Mouse (Mus musculus): Measurements from ENCODE around the gene Olfr1097. TPM values are rescaled to one million over a fixed set of nuclear protein-coding genes. Genes with fewer than 3 reads are reported as not detected.

Gene Olfr1097
- total RNA-seq (2023) = not detected

GRCm38 (mm10) chr2:86892116-86892515, at the start of gene Olfr1097:
Gene Olfr1097, minus strand, starts transcription at chr2:86892216.

GRCm38 (mm10) chr2:86924445-86924844, 32.4 kb upstream of the Olfr1097 start, which contains the start of gene Olfr1098:
Gene Olfr1098, minus strand, starts transcription at chr2:86924545.

GRCm38 (mm10) chr2:86874702-86875101, 17.3 kb downstream of the Olfr1097 start, which contains the start of gene Gm13723:
Gene Gm13723, minus strand, starts transcription at chr2:86874802.

GRCm38 (mm10) chr2:86851596-86851995, 40.4 kb downstream of the Olfr1097 start, which contains the start of gene Olfr1095:
Gene Olfr1095, minus strand, starts transcription at chr2:86851696.

Other genes with a start within 250 kb of the Olfr1097 start
- not detected for gene Olfr1085, start 230.2 kb downstream of the Olfr1097 start, total RNA-seq (2023)
- not detected for gene Olfr1086, start 212.1 kb downstream of the Olfr1097 start, total RNA-seq (2023)
- gene Olfr1087, start 193.8 kb downstream of the Olfr1097 start, total RNA-seq (2023) = not detected
- gene Olfr1089, start 158.5 kb downstream of the Olfr1097 start, total RNA-seq (2023) = not detected
- gene Olfr1090, start 133.2 kb downstream of the Olfr1097 start, total RNA-seq (2023) = not detected
- gene Olfr1093, start 109.7 kb downstream of the Olfr1097 start, total RNA-seq (2023) = not detected
- not detected for gene Olfr141, start 82.2 kb downstream of the Olfr1097 start, total RNA-seq (2023)
- not detected for gene Olfr1094, start 67.6 kb downstream of the Olfr1097 start, total RNA-seq (2023)
- not detected for gene Olfr1095, start 40.5 kb downstream of the Olfr1097 start, total RNA-seq (2023)
- gene Gm13723, start 17.4 kb downstream of the Olfr1097 start, total RNA-seq (2023) = not detected
- not detected for gene Olfr1098, start 32.3 kb upstream of the Olfr1097 start, total RNA-seq (2023)
- gene Olfr1099, start 68.5 kb upstream of the Olfr1097 start, total RNA-seq (2023) = not detected
- not detected for gene Olfr1100, start 87.7 kb upstream of the Olfr1097 start, total RNA-seq (2023)
- not detected for gene Olfr1101, start 99.0 kb upstream of the Olfr1097 start, total RNA-seq (2023)
- gene Olfr1102, start 106.2 kb upstream of the Olfr1097 start, total RNA-seq (2023) = not detected
- gene Olfr1104, start 134.9 kb upstream of the Olfr1097 start, total RNA-seq (2023) = not detected
- not detected for gene Olfr1105, start 144.3 kb upstream of the Olfr1097 start, total RNA-seq (2023)
- gene Olfr1106, start 160.1 kb upstream of the Olfr1097 start, total RNA-seq (2023) = not detected
- not detected for gene Olfr1107, start 183.6 kb upstream of the Olfr1097 start, total RNA-seq (2023)
- gene Olfr1109, start 203.8 kb upstream of the Olfr1097 start, total RNA-seq (2023) = not detected
- gene Olfr259, start 222.4 kb upstream of the Olfr1097 start, total RNA-seq (2023) = not detected
- gene Olfr1110, start 248.1 kb upstream of the Olfr1097 start, total RNA-seq (2023) = not detected